ENCODE assay signal across 9 mouse cellular contexts in genomic region chr10:69583874-69584481, GRCm38 (mm10).
DNase-seq lines count a peak whose midpoint lies in the region; ATAC-seq and TF ChIP-seq lines count a peak whose summit lies in the region.
"Had no signal": no experiment of that assay in that cellular context is flagged by ENCODE, and none has a peak within 500 bp of the region (broad histone marks: within the 10 kb centered on the region; RNA-seq: fewer than 3 reads in every experiment).

No protein-coding gene starts in this region.

- TF ChIP-seq CTCF in kidney, postnatal 0 days (IDR thresholded peaks at IDR 0.05; ENCODE audit: low read depth), result no peak

- peaks cover 41% of the 10 kb centered on the region for H3K4me1 ChIP-seq in heart, embryonic 10.5 days
- H3K4me1 ChIP-seq in heart, embryonic 13.5 days, result peaks cover 52% of the 10 kb centered on the region
- H3K4me1 ChIP-seq in kidney, postnatal 0 days (replicated peaks; ENCODE audit: insufficient read depth, low read length), result peaks cover 5% of the 10 kb centered on the region; the same call in 1 of the 2 replicates
- H3K4me1 ChIP-seq in midbrain, embryonic 11.5 days (ENCODE audit: control insufficient read depth, insufficient read depth, low read length), result peaks cover 5% of the 10 kb centered on the region; the same call in 1 of the 2 replicates

- intact Hi-C loops in heart, postnatal 36 days (cut with DNase I), result no loop called here
- intact Hi-C loops in left cerebral cortex, postnatal 36 days (cut with DNase I), result no loop called here

- H3K9ac ChIP-seq in heart, embryonic 13.5 days, result no peak overlapping the region
- H3K9ac ChIP-seq in kidney, postnatal 0 days (ENCODE audit: low read depth, low read length), result no peak overlapping the region
- H3K9ac ChIP-seq in midbrain, embryonic 11.5 days (ENCODE audit: low read length), result no peak overlapping the region

- H3K27ac ChIP-seq in heart, embryonic 10.5 days, result peak overlapping the region; percentile 60
- peak overlapping the region; percentile 71 for H3K27ac ChIP-seq in heart, embryonic 13.5 days (replicated peaks)
- peak overlapping the region; percentile 36; the same call in 1 of the 2 replicates for H3K27ac ChIP-seq in kidney, postnatal 0 days
- peak overlapping the region; percentile 2; the same call in 1 of the 2 replicates for H3K27ac ChIP-seq in midbrain, embryonic 11.5 days (ENCODE audit: low read depth, low read length)

- peak overlapping the region; percentile 32 for H3K4me2 ChIP-seq in heart, embryonic 13.5 days
- H3K4me2 ChIP-seq in kidney, postnatal 0 days (ENCODE audit: low read length), result no peak overlapping the region
- no peak overlapping the region for H3K4me2 ChIP-seq in midbrain, embryonic 11.5 days

- no peaks in the 10 kb centered on the region for H3K9me3 ChIP-seq in heart, embryonic 10.5 days
- H3K9me3 ChIP-seq in heart, embryonic 13.5 days, result no peaks in the 10 kb centered on the region
- no peaks in the 10 kb centered on the region for H3K9me3 ChIP-seq in kidney, postnatal 0 days (replicated peaks; ENCODE audit: low read length)
- no peaks in the 10 kb centered on the region for H3K9me3 ChIP-seq in midbrain, embryonic 11.5 days (ENCODE audit: control insufficient read depth, low read length)

- no peak overlapping the region for H3K4me3 ChIP-seq in heart, embryonic 10.5 days
- no peak overlapping the region for H3K4me3 ChIP-seq in heart, embryonic 13.5 days
- no peak overlapping the region for H3K4me3 ChIP-seq in kidney, postnatal 0 days (replicated peaks; ENCODE audit: low read depth, low read length)
- H3K4me3 ChIP-seq in midbrain, embryonic 11.5 days (ENCODE audit: low read depth, low read length), result no peak overlapping the region

- ATAC-seq in heart, embryonic 13.5 days (ENCODE audit: extremely low read depth, insufficient number of reproducible peaks, low FRiP score, low TSS enrichment), result peak; percentile 35; the same call in 1 of the 2 replicates
- peak; percentile 73; the same call in 1 of the 2 replicates for ATAC-seq in kidney, postnatal 0 days (replicated peaks; ENCODE audit: low FRiP score, low read depth)
- ATAC-seq in midbrain, embryonic 11.5 days (ENCODE audit: low FRiP score), result peak; percentile 75

- 29% methylated on average over 11 of the region's 11 CpGs for WGBS in heart, embryonic 10.5 days
- WGBS in heart, embryonic 13.5 days, result 24% methylated on average over 11 of the region's 11 CpGs
- 15% methylated on average over 11 of the region's 11 CpGs for WGBS in kidney, postnatal 0 days
- WGBS in midbrain, embryonic 11.5 days, result 41% methylated on average over 11 of the region's 11 CpGs

- H3K36me3 ChIP-seq in heart, embryonic 10.5 days, result no peaks in the 10 kb centered on the region
- H3K36me3 ChIP-seq in heart, embryonic 13.5 days, result no peaks in the 10 kb centered on the region
- no peaks in the 10 kb centered on the region for H3K36me3 ChIP-seq in kidney, postnatal 0 days (ENCODE audit: insufficient read depth, low read length)
- no peaks in the 10 kb centered on the region for H3K36me3 ChIP-seq in midbrain, embryonic 11.5 days (ENCODE audit: control insufficient read depth, insufficient read depth, low read length)

- H3K27me3 ChIP-seq in heart, embryonic 10.5 days (ENCODE audit: insufficient read depth, poor library complexity, severe bottlenecking), result no peaks in the 10 kb centered on the region
- no peaks in the 10 kb centered on the region for H3K27me3 ChIP-seq in heart, embryonic 13.5 days (replicated peaks)
- no peaks in the 10 kb centered on the region for H3K27me3 ChIP-seq in kidney, postnatal 0 days (ENCODE audit: insufficient read depth, low read length)
- no peaks in the 10 kb centered on the region for H3K27me3 ChIP-seq in midbrain, embryonic 11.5 days (ENCODE audit: control insufficient read depth, insufficient read depth, low read length)
- H3K27me3 ChIP-seq: CH12.LX had no signal

- DNase-seq in heart, embryonic 10.5 days (ENCODE audit: low spot score), result no peak
- DNase-seq in heart, postnatal 36 days, result no peak
- DNase-seq in kidney, postnatal 0 days (ENCODE audit: low spot score), result peak; percentile 82
- peak; percentile 88 for DNase-seq in midbrain, embryonic 11.5 days (ENCODE audit: low spot score, missing footprints)
- no peak for DNase-seq in thymus, postnatal 25 days
- no peak for DNase-seq in thymus, adult 18-20 months
- no peak for DNase-seq in left cerebral cortex, postnatal 36 days (ENCODE audit: low spot score in 2 of 2)

Comparison
In these comparisons a context has a peak if more than half of its experiments do, and no peak if none do; other contexts are left out.
1. DNase-seq: peak in kidney, postnatal 0 days (single experiment) and midbrain, embryonic 11.5 days (single experiment); none in heart, embryonic 10.5 days (single experiment), heart, postnatal 36 days (0 of 2), thymus, postnatal 25 days (single experiment), thymus, adult 18-20 months (0 of 2) and left cerebral cortex, postnatal 36 days (0 of 2).
2. H3K27ac ChIP-seq: peak in every context shown above with its lines; median percentile 71 in heart, embryonic 13.5 days; 60 in heart, embryonic 10.5 days; 36 in kidney, postnatal 0 days; 2 in midbrain, embryonic 11.5 days.
3. Peak in every context shown above with its lines, with median percentiles within 50 percentile points of each other: ATAC-seq.